Mouse (Mus musculus) liver, embryonic 15.5 days (tissue): ENCODE data around the gene Tcta. TPM values are rescaled to one million over a fixed set of nuclear protein-coding genes. Genes with fewer than 3 reads are reported as not detected.
A peak's percentile ranks its signal among the peaks of the same experiment; 100 is the strongest.
"Not testable (repeated sequence)": the region's sequence is repeated elsewhere in the genome, so short reads cannot be mapped to it uniquely, and the experiment has no call there.

Source experiments
- ATAC-seq: fragments of 200-750 bp; cut with Nextera tagmentation; 2 replicates; pipeline ENCODE4 v1.8.0; 2017; ENCODE audit warnings: moderate number of reproducible peaks, mild to moderate bottlenecking, moderate library complexity; ENCODE audit not compliant: insufficient read depth
- H3K27ac ChIP-seq: fragments of 300-500 bp; sonication (generic); replicated peaks from 2 replicates; pipeline ENCODE4 v1.5.1; 2015; ENCODE audit warnings: mild to moderate bottlenecking, inconsistent platforms
- H3K27me3 ChIP-seq: fragments of 300-500 bp; sonication (generic); 2 replicates; pipeline ENCODE4 v1.6.1; 2015; ENCODE audit warnings: mild to moderate bottlenecking, inconsistent platforms
- H3K36me3 ChIP-seq: fragments of 300-500 bp; sonication (generic); replicated peaks from 2 replicates; pipeline ENCODE4 v1.6.1; 2015; ENCODE audit warnings: moderate library complexity, mild to moderate bottlenecking, inconsistent platforms
- H3K4me1 ChIP-seq: fragments of 300-500 bp; sonication (generic); replicated peaks from 2 replicates; pipeline ENCODE4 v1.6.1; 2015; ENCODE audit warnings: inconsistent platforms
- H3K4me2 ChIP-seq: fragments of 300-500 bp; sonication (generic); 2 replicates; pipeline ENCODE4 v1.6.1; 2015; ENCODE audit warnings: moderate library complexity, mild to moderate bottlenecking, inconsistent platforms
- H3K4me3 ChIP-seq: fragments of 300-500 bp; sonication (generic); replicated peaks from 2 replicates; pipeline ENCODE4 v1.5.1; 2015; ENCODE audit warnings: mild to moderate bottlenecking, inconsistent platforms
- H3K9ac ChIP-seq: fragments of 300-500 bp; sonication (generic); 2 replicates; pipeline ENCODE4 v1.6.1; 2015; ENCODE audit warnings: moderate library complexity, mild to moderate bottlenecking, inconsistent platforms
- H3K9me3 ChIP-seq: fragments of 300-500 bp; sonication (generic); replicated peaks from 2 replicates; pipeline ENCODE4 v1.6.1; 2016; ENCODE audit warnings: inconsistent platforms
- WGBS: fragments of 180-500 bp; shearing (Covaris S2); methylation state at CpG from one replicate; pipeline ENCODE4 v1.1.7; 2015; ENCODE audit warnings: mixed read lengths; ENCODE audit not compliant: insufficient replicate concordance; 5-methylcytosine and 5-hydroxymethylcytosine counted together
- polyA plus RNA-seq: library from polyadenylated mRNA; unstranded; fragments of >200 nt; fragmentation: Nextera tagmentation; extraction: Ambion mirVana; gene quantifications from 2 replicates; pipeline ENCODE4 v1.2.1, GENCODE M21; 2015

Gene Tcta
- polyA plus RNA-seq, 1 experiment from 2014 or later: 14.1 TPM

- peak overlapping the region; percentile 72 for H3K4me2 ChIP-seq
- peak overlapping the region; percentile 88 for H3K4me3 ChIP-seq
- peak; percentile 60 for ATAC-seq
- WGBS: 12% methylated on average over 10 of the region's 10 CpGs
- no peaks in the 10 kb centered on the region for H3K27me3 ChIP-seq
- peaks cover 47% of the 10 kb centered on the region for H3K36me3 ChIP-seq
- no peaks in the 10 kb centered on the region for H3K9me3 ChIP-seq
- peak overlapping the region; percentile 99 for H3K27ac ChIP-seq
- peak overlapping the region; percentile 95 for H3K9ac ChIP-seq
- H3K4me1 ChIP-seq: peaks cover 64% of the 10 kb centered on the region
Measured at GRCm38 (mm10) chr9:108340258-108341138, 34.5 kb upstream of the Tcta start.

GRCm38 (mm10) chr9:108339886-108340257 lies 33.9 kb upstream of the Tcta start:
- no peaks in the 10 kb centered on the region for H3K27me3 ChIP-seq
- H3K4me2 ChIP-seq: peak overlapping the region; percentile 72
- H3K4me1 ChIP-seq: peaks cover 59% of the 10 kb centered on the region
- H3K9me3 ChIP-seq: no peaks in the 10 kb centered on the region
- peak overlapping the region; percentile 99 for H3K27ac ChIP-seq
- H3K36me3 ChIP-seq: peaks cover 53% of the 10 kb centered on the region
- WGBS: 2% methylated on average over 20 of the region's 20 CpGs
- ATAC-seq: no peak
- peak overlapping the region; percentile 88 for H3K4me3 ChIP-seq
- peak overlapping the region; percentile 95 for H3K9ac ChIP-seq

- Histone ChIP-seq H3K4me3 (peak within 1 kb of the TSS; percentile 88), H3K4me1 (peaks cover 52% of the 10 kb centered on the region), H3K36me3 (peaks cover 61% of the 10 kb centered on the region), H3K9me3 (no peaks in the 10 kb centered on the region), H3K27ac (peak within 1 kb of the TSS; percentile 99), H3K9ac (peak within 1 kb of the TSS; percentile 95), H3K27me3 (no peaks in the 10 kb centered on the region), H3K4me2 (peak within 1 kb of the TSS; percentile 72)
- ATAC-seq: peak; percentile 92
- under 1% methylated on average over 49 of the region's 49 CpGs for WGBS
Measured at GRCm38 (mm10) chr9:108338886-108339781, 33.2 kb upstream of the Tcta start, which contains the start of gene Gpx1. Gene Gpx1 (plus strand): TSS chr9:108338903.

- Histone ChIP-seq H3K27me3 (no peaks in the 10 kb centered on the region), H3K9ac (peak overlapping the region; percentile 65), H3K27ac (peak overlapping the region; percentile 99), H3K4me3 (peak overlapping the region; percentile 88), H3K36me3 (peaks cover 67% of the 10 kb centered on the region), H3K9me3 (no peaks in the 10 kb centered on the region), H3K4me1 (peaks cover 46% of the 10 kb centered on the region), H3K4me2 (peak overlapping the region; percentile 72)
- ATAC-seq: no peak
- WGBS: 17% methylated on average over 6 of the region's 6 CpGs
Measured at GRCm38 (mm10) chr9:108338551-108338885, 32.6 kb upstream of the Tcta start.

- no peaks in the 10 kb centered on the region for H3K9me3 ChIP-seq
- peak overlapping the region; percentile 72 for H3K4me2 ChIP-seq
- peak overlapping the region; percentile 65 for H3K9ac ChIP-seq
- peaks cover 41% of the 10 kb centered on the region for H3K4me1 ChIP-seq
- H3K27ac ChIP-seq: peak overlapping the region; percentile 99
- WGBS: 53% methylated on average over 10 of the region's 10 CpGs
- no peak for ATAC-seq
- peak overlapping the region; percentile 88 for H3K4me3 ChIP-seq
- peaks cover 72% of the 10 kb centered on the region for H3K36me3 ChIP-seq
- H3K27me3 ChIP-seq: no peaks in the 10 kb centered on the region
Measured at GRCm38 (mm10) chr9:108337848-108338550, 32.0 kb upstream of the Tcta start.

GRCm38 (mm10) chr9:108325811-108326210 lies 19.9 kb upstream of the Tcta start:
- peaks cover 84% of the 10 kb centered on the region for H3K36me3 ChIP-seq
- no peak overlapping the region for H3K27ac ChIP-seq
- 96% methylated on average over 2 of the region's 2 CpGs for WGBS
- H3K4me3 ChIP-seq: no peak overlapping the region
- H3K9ac ChIP-seq: no peak overlapping the region
- no peaks in the 10 kb centered on the region for H3K9me3 ChIP-seq
- ATAC-seq: no peak
- no peaks in the 10 kb centered on the region for H3K27me3 ChIP-seq
- H3K4me1 ChIP-seq: peaks cover 23% of the 10 kb centered on the region
- no peak overlapping the region for H3K4me2 ChIP-seq

- no peak overlapping the region for H3K9ac ChIP-seq
- WGBS: 91% methylated on average over 1 of the region's 1 CpGs
- peaks cover 85% of the 10 kb centered on the region for H3K36me3 ChIP-seq
Measured at GRCm38 (mm10) chr9:108324784-108325183, 18.8 kb upstream of the Tcta start.

GRCm38 (mm10) chr9:108322054-108322453 lies 16.1 kb upstream of the Tcta start:
- H3K27me3 ChIP-seq, H3K4me3 ChIP-seq, H3K9me3 ChIP-seq, H3K9ac ChIP-seq, H3K4me2 ChIP-seq, ATAC-seq, H3K27ac ChIP-seq: not testable (repeated sequence)
- peaks cover 26% of the 10 kb centered on the region for H3K4me1 ChIP-seq
- 80% methylated on average over 7 of the region's 7 CpGs for WGBS
- peaks cover 80% of the 10 kb centered on the region for H3K36me3 ChIP-seq

More at GRCm38 (mm10) chr9:108324784-108325183, 18.8 kb upstream of the Tcta start:
- Histone ChIP-seq H3K4me1 (peaks cover 26% of the 10 kb centered on the region), H3K27ac (no peak overlapping the region), H3K4me2 (no peak overlapping the region), H3K27me3 (no peaks in the 10 kb centered on the region), H3K9me3 (no peaks in the 10 kb centered on the region), H3K4me3 (no peak overlapping the region)
- no peak for ATAC-seq

- WGBS: 79% methylated on average over 2 of the region's 2 CpGs
- no peak overlapping the region for H3K4me2 ChIP-seq
- H3K9ac ChIP-seq: no peak overlapping the region
- no peak for ATAC-seq
- peaks cover 20% of the 10 kb centered on the region for H3K4me1 ChIP-seq
- H3K36me3 ChIP-seq: peaks cover 86% of the 10 kb centered on the region
- no peaks in the 10 kb centered on the region for H3K27me3 ChIP-seq
- H3K27ac ChIP-seq: no peak overlapping the region
- H3K9me3 ChIP-seq: no peaks in the 10 kb centered on the region
- no peak overlapping the region for H3K4me3 ChIP-seq
Measured at GRCm38 (mm10) chr9:108318462-108318861, 12.5 kb upstream of the Tcta start.

GRCm38 (mm10) chr9:108317572-108317971 lies 11.6 kb upstream of the Tcta start:
- Histone ChIP-seq H3K36me3 (peaks cover 82% of the 10 kb centered on the region), H3K4me3 (no peak overlapping the region), H3K27me3 (no peaks in the 10 kb centered on the region), H3K27ac (no peak overlapping the region), H3K4me1 (peaks cover 17% of the 10 kb centered on the region), H3K4me2 (no peak overlapping the region), H3K9me3 (no peaks in the 10 kb centered on the region), H3K9ac (no peak overlapping the region)
- ATAC-seq: no peak
- WGBS: 85% methylated on average over 3 of the region's 3 CpGs
